Mouse (Mus musculus): ENCODE measurements around the gene Hist1h2ag. TPM values are rescaled to one million over a fixed set of nuclear protein-coding genes. Genes with fewer than 3 reads are reported as not detected.
A peak's percentile ranks its signal among the peaks of the same experiment; 100 is the strongest.

Hist1h2ag gene
- polyA plus RNA-seq, 2 experiments: 18.0 to 35.2 TPM

- TF ChIP-seq CTCF (IDR thresholded peaks at IDR 0.05; ENCODE audit: low read depth) (no peak), EP300 (IDR thresholded peaks at IDR 0.05; ENCODE audit: low read depth) (no peak)
Observed at GRCm38 (mm10) chr13:21993957-21994738, 48.6 kb downstream of the Hist1h2ag start.

GRCm38 (mm10) chr13:21992550-21992949 is 50.2 kb downstream of the Hist1h2ag start:
- WGBS (ENCODE audit: insufficient replicate concordance): 73% methylated on average over 5 of the region's 5 CpGs
- no peak for ATAC-seq (ENCODE audit: insufficient read depth)

More at GRCm38 (mm10) chr13:21993957-21994738, 48.6 kb downstream of the Hist1h2ag start:
- under 1% methylated on average over 22 of the region's 22 CpGs for WGBS (ENCODE audit: insufficient replicate concordance)
- Histone ChIP-seq H3K9me3 (ENCODE audit: control insufficient read depth, low read length) (no peaks in the 10 kb centered on the region), H3K27me3 (ENCODE audit: control insufficient read depth, insufficient read depth, low read length) (peaks cover 39% of the 10 kb centered on the region), H3K4me3 (ENCODE audit: insufficient read depth in 1 of 2, low read depth in 2 of 2, low read length in 2 of 2) (no peak overlapping the region), H3K4me1 (replicated peaks; ENCODE audit: control insufficient read depth in 2 of 2, insufficient read depth in 2 of 2, low read length in 1 of 2) (peaks cover 0 to 18% of the 10 kb centered on the region in 2 experiments; a peak in 3 of 4 replicates), H3K9ac (replicated peaks) (no peak overlapping the region), H3K36me3 (replicated peaks; ENCODE audit: control insufficient read depth, insufficient read depth, low read depth) (no peaks in the 10 kb centered on the region), H3K4me2 (ENCODE audit: low read depth) (peak overlapping the region; percentile 74), H3K27ac (no peak overlapping the region)
- ATAC-seq (ENCODE audit: insufficient read depth): peak; percentile 83
- DNase-seq (ENCODE audit: low read depth in 3 of 3, low spot score in 3 of 3): no peak

More at GRCm38 (mm10) chr13:21992550-21992949, 50.2 kb downstream of the Hist1h2ag start:
- TF ChIP-seq CTCF (IDR thresholded peaks at IDR 0.05; ENCODE audit: low read depth) (no peak), EP300 (IDR thresholded peaks at IDR 0.05; ENCODE audit: low read depth) (no peak)
- H3K36me3 ChIP-seq (replicated peaks; ENCODE audit: control insufficient read depth, insufficient read depth, low read depth): no peaks in the 10 kb centered on the region
- H3K9me3 ChIP-seq (ENCODE audit: control insufficient read depth, low read length): no peaks in the 10 kb centered on the region
- peaks cover 23% of the 10 kb centered on the region for H3K27me3 ChIP-seq (ENCODE audit: control insufficient read depth, insufficient read depth, low read length)
- H3K9ac ChIP-seq (replicated peaks): no peak overlapping the region
- no peak overlapping the region for H3K27ac ChIP-seq
- H3K4me2 ChIP-seq (ENCODE audit: low read depth): no peak overlapping the region
- H3K4me1 ChIP-seq (replicated peaks; ENCODE audit: control insufficient read depth in 2 of 2, insufficient read depth in 2 of 2, low read length in 1 of 2): peaks cover 0 to 18% of the 10 kb centered on the region in 2 experiments; a peak in 3 of 4 replicates
- no peak overlapping the region for H3K4me3 ChIP-seq (ENCODE audit: insufficient read depth in 1 of 2, low read depth in 2 of 2, low read length in 2 of 2)
- DNase-seq (ENCODE audit: low read depth in 3 of 3, low spot score in 3 of 3): no peak

Small RNA genes lying within 50 kb of the gene (microRNA-seq; reads per million reads assigned to microRNA genes)
- not detected for gene Gm26300
- gene Gm44390: not detected
- gene Gm44486: not detected

Other genes with a start within 250 kb of the Hist1h2ag start
- gene Hist1h2bq, start 232.7 kb downstream of the Hist1h2ag start, polyA plus RNA-seq (2012; rRNA removed): 13.1 and 13.4 TPM in 2 replicates
- gene Hist1h2bq, start 232.7 kb downstream of the Hist1h2ag start, polyA plus RNA-seq (2014; fragmentation: Nextera tagmentation; extraction: Ambion mirVana): 16.9 and 21.6 TPM in 2 replicates
- 0.24 TPM in 1 of 2 replicates, not detected in the other for gene Hist1h2ao, start 232.5 kb downstream of the Hist1h2ag start, polyA plus RNA-seq (2012; rRNA removed)
- 3.4 TPM in 1 of 2 replicates, not detected in the other for gene Hist1h2ao, start 232.5 kb downstream of the Hist1h2ag start, polyA plus RNA-seq (2014; fragmentation: Nextera tagmentation; extraction: Ambion mirVana)
- gene Hist1h4m, start 231.2 kb downstream of the Hist1h2ag start, polyA plus RNA-seq (2012; rRNA removed): not detected in 2 replicates
- not detected in 2 replicates for gene Hist1h4m, start 231.2 kb downstream of the Hist1h2ag start, polyA plus RNA-seq (2014; fragmentation: Nextera tagmentation; extraction: Ambion mirVana)
- 37.4 and 50.3 TPM in 2 replicates for gene Hist1h4n, start 210.7 kb downstream of the Hist1h2ag start, polyA plus RNA-seq (2012; rRNA removed)
- 33.6 and 35.5 TPM in 2 replicates for gene Hist1h4n, start 210.7 kb downstream of the Hist1h2ag start, polyA plus RNA-seq (2014; fragmentation: Nextera tagmentation; extraction: Ambion mirVana)
- gene Hist1h2ap, start 209.4 kb downstream of the Hist1h2ag start, polyA plus RNA-seq (2012; rRNA removed): 88.3 and 95.9 TPM in 2 replicates
- gene Hist1h2ap, start 209.4 kb downstream of the Hist1h2ag start, polyA plus RNA-seq (2014; fragmentation: Nextera tagmentation; extraction: Ambion mirVana): 6,830 and 6,963 TPM in 2 replicates
- gene Hist1h2br, start 209.2 kb downstream of the Hist1h2ag start, polyA plus RNA-seq (2012; rRNA removed): 3.4 and 9.6 TPM in 2 replicates
- 18.0 and 22.9 TPM in 2 replicates for gene Hist1h2br, start 209.2 kb downstream of the Hist1h2ag start, polyA plus RNA-seq (2014; fragmentation: Nextera tagmentation; extraction: Ambion mirVana)
- 0.30 and 0.41 TPM in 2 replicates for gene Zfp184, start 97.8 kb downstream of the Hist1h2ag start, polyA plus RNA-seq (2012; rRNA removed)
- 0.50 and 0.82 TPM in 2 replicates for gene Zfp184, start 97.8 kb downstream of the Hist1h2ag start, polyA plus RNA-seq (2014; fragmentation: Nextera tagmentation; extraction: Ambion mirVana)
- gene Pom121l2, start 61.8 kb downstream of the Hist1h2ag start, polyA plus RNA-seq (2012; rRNA removed): not detected in 2 replicates
- not detected in 2 replicates for gene Pom121l2, start 61.8 kb downstream of the Hist1h2ag start, polyA plus RNA-seq (2014; fragmentation: Nextera tagmentation; extraction: Ambion mirVana)
- gene Prss16, start 33.2 kb downstream of the Hist1h2ag start, polyA plus RNA-seq (2012; rRNA removed): 0.23 and 0.34 TPM in 2 replicates
- gene Prss16, start 33.2 kb downstream of the Hist1h2ag start, polyA plus RNA-seq (2014; fragmentation: Nextera tagmentation; extraction: Ambion mirVana): 0.33 and 0.39 TPM in 2 replicates
- gene Hist1h2ah, start 7.4 kb downstream of the Hist1h2ag start, polyA plus RNA-seq (2012; rRNA removed): 8.7 and 17.9 TPM in 2 replicates
- gene Hist1h2ah, start 7.4 kb downstream of the Hist1h2ag start, polyA plus RNA-seq (2014; fragmentation: Nextera tagmentation; extraction: Ambion mirVana): 12.0 TPM in 2 replicates
- gene Hist1h2bk, start 7.1 kb downstream of the Hist1h2ag start, polyA plus RNA-seq (2012; rRNA removed): 17.7 and 25.1 TPM in 2 replicates
- 1.0 and 3.1 TPM in 2 replicates for gene Hist1h2bk, start 7.1 kb downstream of the Hist1h2ag start, polyA plus RNA-seq (2014; fragmentation: Nextera tagmentation; extraction: Ambion mirVana)
- gene Hist1h4i, start 1.6 kb downstream of the Hist1h2ag start, polyA plus RNA-seq (2012; rRNA removed): 66.4 and 87.2 TPM in 2 replicates
- 36.5 and 47.8 TPM in 2 replicates for gene Hist1h4i, start 1.6 kb downstream of the Hist1h2ag start, polyA plus RNA-seq (2014; fragmentation: Nextera tagmentation; extraction: Ambion mirVana)
- 21.4 and 38.1 TPM in 2 replicates for gene Hist1h2bj, start 270 bp upstream of the Hist1h2ag start, polyA plus RNA-seq (2012; rRNA removed)
- gene Hist1h2bj, start 270 bp upstream of the Hist1h2ag start, polyA plus RNA-seq (2014; fragmentation: Nextera tagmentation; extraction: Ambion mirVana): 11.2 and 12.4 TPM in 2 replicates
- not detected in 2 replicates for gene Vmn1r188, start 41.5 kb upstream of the Hist1h2ag start, polyA plus RNA-seq (2012; rRNA removed)
- not detected in 2 replicates for gene Vmn1r188, start 41.5 kb upstream of the Hist1h2ag start, polyA plus RNA-seq (2014; fragmentation: Nextera tagmentation; extraction: Ambion mirVana)
- gene Vmn1r189, start 62.9 kb upstream of the Hist1h2ag start, polyA plus RNA-seq (2012; rRNA removed): not detected in 2 replicates
- gene Vmn1r189, start 62.9 kb upstream of the Hist1h2ag start, polyA plus RNA-seq (2014; fragmentation: Nextera tagmentation; extraction: Ambion mirVana): not detected in 2 replicates
- gene Vmn1r191, start 141.0 kb upstream of the Hist1h2ag start, polyA plus RNA-seq (2012; rRNA removed): not detected in 2 replicates
- gene Vmn1r191, start 141.0 kb upstream of the Hist1h2ag start, polyA plus RNA-seq (2014; fragmentation: Nextera tagmentation; extraction: Ambion mirVana): not detected in 2 replicates
- gene Vmn1r192, start 148.2 kb upstream of the Hist1h2ag start, polyA plus RNA-seq (2012; rRNA removed): not detected in 2 replicates
- not detected in 2 replicates for gene Vmn1r192, start 148.2 kb upstream of the Hist1h2ag start, polyA plus RNA-seq (2014; fragmentation: Nextera tagmentation; extraction: Ambion mirVana)
- not detected in 2 replicates for gene Vmn1r193, start 180.2 kb upstream of the Hist1h2ag start, polyA plus RNA-seq (2012; rRNA removed)
- gene Vmn1r193, start 180.2 kb upstream of the Hist1h2ag start, polyA plus RNA-seq (2014; fragmentation: Nextera tagmentation; extraction: Ambion mirVana): not detected in 2 replicates
- not detected in 2 replicates for gene Vmn1r194, start 201.3 kb upstream of the Hist1h2ag start, polyA plus RNA-seq (2012; rRNA removed)
- not detected in 2 replicates for gene Vmn1r194, start 201.3 kb upstream of the Hist1h2ag start, polyA plus RNA-seq (2014; fragmentation: Nextera tagmentation; extraction: Ambion mirVana)
- gene Vmn1r195, start 227.6 kb upstream of the Hist1h2ag start, polyA plus RNA-seq (2012; rRNA removed): not detected in 2 replicates
- not detected in 2 replicates for gene Vmn1r195, start 227.6 kb upstream of the Hist1h2ag start, polyA plus RNA-seq (2014; fragmentation: Nextera tagmentation; extraction: Ambion mirVana)
- gene Vmn1r196, start 247.0 kb upstream of the Hist1h2ag start, polyA plus RNA-seq (2012; rRNA removed): not detected in 2 replicates
- gene Vmn1r196, start 247.0 kb upstream of the Hist1h2ag start, polyA plus RNA-seq (2014; fragmentation: Nextera tagmentation; extraction: Ambion mirVana): not detected in 2 replicates